Mouse (Mus musculus) frontal cortex, postnatal 25 days (tissue): ENCODE data around the gene Ror1.

Experiments used
- DNase-seq, 2 experiments: peaks; one replicate each; pipeline ENCODE4 v3.0.0; 2022; ENCODE audit warnings: low spot score in 2 of 2

Gene Ror1

GRCm38 (mm10) chr4:100116366-100116765 is 20.8 kb downstream of the Ror1 start:
- no peak for DNase-seq

GRCm38 (mm10) chr4:100118676-100119075 is 23.1 kb downstream of the Ror1 start:
- no peak for DNase-seq

- no peak for DNase-seq
Observed at GRCm38 (mm10) chr4:100119431-100119830, 23.8 kb downstream of the Ror1 start.

GRCm38 (mm10) chr4:100120547-100120946 is 25.0 kb downstream of the Ror1 start:
- DNase-seq: no peak

GRCm38 (mm10) chr4:100122436-100122835 is 26.8 kb downstream of the Ror1 start:
- no peak for DNase-seq

- no peak for DNase-seq
Observed at GRCm38 (mm10) chr4:100123519-100123918, 27.9 kb downstream of the Ror1 start.

GRCm38 (mm10) chr4:100124056-100124455 is 28.5 kb downstream of the Ror1 start:
- no peak for DNase-seq

- DNase-seq: no peak
Observed at GRCm38 (mm10) chr4:100124935-100125334, 29.3 kb downstream of the Ror1 start.

- DNase-seq: no peak
Observed at GRCm38 (mm10) chr4:100126531-100127310, 31.1 kb downstream of the Ror1 start.

GRCm38 (mm10) chr4:100128026-100128922 is 32.7 kb downstream of the Ror1 start:
- no peak for DNase-seq

- DNase-seq: no peak
Observed at GRCm38 (mm10) chr4:100129201-100129600, 33.6 kb downstream of the Ror1 start.

GRCm38 (mm10) chr4:100130771-100131475 is 35.3 kb downstream of the Ror1 start:
- DNase-seq: no peak

- no peak for DNase-seq
Observed at GRCm38 (mm10) chr4:100131488-100131887, 35.9 kb downstream of the Ror1 start.

GRCm38 (mm10) chr4:100132261-100132660 is 36.7 kb downstream of the Ror1 start:
- no peak for DNase-seq

GRCm38 (mm10) chr4:100136046-100136445 is 40.5 kb downstream of the Ror1 start:
- DNase-seq: no peak

- DNase-seq: no peak
Observed at GRCm38 (mm10) chr4:100137102-100137835, 41.7 kb downstream of the Ror1 start.

GRCm38 (mm10) chr4:100141626-100142025 is 46.0 kb downstream of the Ror1 start:
- no peak for DNase-seq

GRCm38 (mm10) chr4:100144744-100145143 is 49.2 kb downstream of the Ror1 start:
- no peak for DNase-seq

GRCm38 (mm10) chr4:100150797-100151196 is 55.2 kb downstream of the Ror1 start:
- DNase-seq: no peak

- DNase-seq: no peak
Observed at GRCm38 (mm10) chr4:100154560-100155130, 59.1 kb downstream of the Ror1 start.

GRCm38 (mm10) chr4:100155731-100156130 is 60.1 kb downstream of the Ror1 start:
- DNase-seq: no peak
